Mouse (Mus musculus): ENCODE results near the gene Olfr1373. TPM values are rescaled to one million over a fixed set of nuclear protein-coding genes. Genes with fewer than 3 reads are reported as not detected.
"Not testable (repeated sequence)": the region's sequence is repeated elsewhere in the genome, so short reads cannot be mapped to it uniquely, and the experiment has no call there.

Gene Olfr1373
- polyA plus RNA-seq, 1 experiment = not detected

DNA sequence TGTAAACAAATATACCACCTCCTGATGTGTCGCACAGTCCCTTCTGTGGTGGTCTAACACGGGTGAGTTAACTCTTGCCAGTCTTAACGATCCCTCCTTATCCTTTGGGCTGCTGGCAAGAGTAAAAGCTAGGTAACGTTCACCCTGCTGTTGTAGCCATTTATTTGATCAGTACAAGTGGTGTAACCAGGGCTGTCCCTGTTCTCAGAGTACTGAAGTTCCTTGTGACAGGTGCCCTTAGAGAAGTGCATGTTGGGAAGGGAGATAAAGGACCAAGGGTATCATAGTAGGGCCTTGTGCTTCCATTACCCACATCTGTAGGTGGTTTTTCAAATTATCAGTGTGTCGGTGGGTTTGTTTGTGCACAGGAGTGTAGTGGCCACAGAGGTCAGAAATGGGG is 17.6 kb downstream of the Olfr1373 start:
- Histone ChIP-seq H3K27ac (ENCODE audit: insufficient read depth, low read length) (no peak overlapping the region), H3K9ac (ENCODE audit: low read depth, poor library complexity, severe bottlenecking) (no peak overlapping the region), H3K4me1 (ENCODE audit: control insufficient read depth, insufficient read depth, low read length) (no peaks in the 10 kb centered on the region), H3K4me3 (ENCODE audit: low read depth, low read length) (no peak overlapping the region), H3K9me3 (replicated peaks; ENCODE audit: control insufficient read depth, insufficient read depth, low read length, poor library complexity, severe bottlenecking) (no peaks in the 10 kb centered on the region), H3K36me3 (ENCODE audit: control insufficient read depth, insufficient read depth, low read length, poor library complexity, severe bottlenecking) (peaks cover 12% of the 10 kb centered on the region), H3K27me3 (ENCODE audit: control insufficient read depth, insufficient read depth, low read length, poor library complexity, severe bottlenecking) (no peaks in the 10 kb centered on the region)
- TF ChIP-seq POLR2A (IDR thresholded peaks at IDR 0.05; ENCODE audit: insufficient read depth, low read length) (no peak), CTCF (IDR thresholded peaks at IDR 0.05; ENCODE audit: low read depth, low read length) (no peak), EP300 (IDR thresholded peaks at IDR 0.05; ENCODE audit: insufficient read depth, low read depth, low read length) (no peak)

GRCm38 (mm10) chr11:52127169-52127568 is 18.2 kb downstream of the Olfr1373 start:
- no peaks in the 10 kb centered on the region for H3K27me3 ChIP-seq (ENCODE audit: control insufficient read depth, insufficient read depth, low read length, poor library complexity, severe bottlenecking)
- H3K4me3 ChIP-seq (ENCODE audit: low read depth, low read length) = no peak overlapping the region
- no peaks in the 10 kb centered on the region for H3K4me1 ChIP-seq (ENCODE audit: control insufficient read depth, insufficient read depth, low read length)
- TF ChIP-seq POLR2A (IDR thresholded peaks at IDR 0.05; ENCODE audit: insufficient read depth, low read length) (no peak), CTCF (IDR thresholded peaks at IDR 0.05; ENCODE audit: low read depth, low read length) (no peak), EP300 (IDR thresholded peaks at IDR 0.05; ENCODE audit: insufficient read depth, low read depth, low read length) (no peak)
- H3K9me3 ChIP-seq (replicated peaks; ENCODE audit: control insufficient read depth, insufficient read depth, low read length, poor library complexity, severe bottlenecking) = no peaks in the 10 kb centered on the region
- peaks cover 17% of the 10 kb centered on the region for H3K36me3 ChIP-seq (ENCODE audit: control insufficient read depth, insufficient read depth, low read length, poor library complexity, severe bottlenecking)
- no peak overlapping the region for H3K9ac ChIP-seq (ENCODE audit: low read depth, poor library complexity, severe bottlenecking)
- no peak overlapping the region for H3K27ac ChIP-seq (ENCODE audit: insufficient read depth, low read length)

GRCm38 (mm10) chr11:52124468-52124867 is 20.9 kb downstream of the Olfr1373 start:
- no peaks in the 10 kb centered on the region for H3K27me3 ChIP-seq (ENCODE audit: control insufficient read depth, insufficient read depth, low read length, poor library complexity, severe bottlenecking)
- no peaks in the 10 kb centered on the region for H3K9me3 ChIP-seq (replicated peaks; ENCODE audit: control insufficient read depth, insufficient read depth, low read length, poor library complexity, severe bottlenecking)
- peaks cover 42% of the 10 kb centered on the region for H3K36me3 ChIP-seq (ENCODE audit: control insufficient read depth, insufficient read depth, low read length, poor library complexity, severe bottlenecking)
- H3K4me3 ChIP-seq (ENCODE audit: low read depth, low read length) = no peak overlapping the region
- no peak for TF ChIP-seq EP300 (IDR thresholded peaks at IDR 0.05; ENCODE audit: insufficient read depth, low read depth, low read length)
- no peak for TF ChIP-seq POLR2A (IDR thresholded peaks at IDR 0.05; ENCODE audit: insufficient read depth, low read length)
- TF ChIP-seq CTCF (IDR thresholded peaks at IDR 0.05; ENCODE audit: low read depth, low read length) = no peak
- H3K27ac ChIP-seq (ENCODE audit: insufficient read depth, low read length) = no peak overlapping the region
- H3K9ac ChIP-seq (ENCODE audit: low read depth, poor library complexity, severe bottlenecking) = no peak overlapping the region
- no peaks in the 10 kb centered on the region for H3K4me1 ChIP-seq (ENCODE audit: control insufficient read depth, insufficient read depth, low read length)

- Histone ChIP-seq H3K9me3 (replicated peaks; ENCODE audit: control insufficient read depth, insufficient read depth, low read length, poor library complexity, severe bottlenecking) (no peaks in the 10 kb centered on the region), H3K27me3 (ENCODE audit: control insufficient read depth, insufficient read depth, low read length, poor library complexity, severe bottlenecking) (no peaks in the 10 kb centered on the region), H3K27ac (ENCODE audit: insufficient read depth, low read length) (no peak overlapping the region), H3K36me3 (ENCODE audit: control insufficient read depth, insufficient read depth, low read length, poor library complexity, severe bottlenecking) (peaks cover 66% of the 10 kb centered on the region), H3K4me3 (ENCODE audit: low read depth, low read length) (no peak overlapping the region), H3K9ac (ENCODE audit: low read depth, poor library complexity, severe bottlenecking) (no peak overlapping the region), H3K4me1 (ENCODE audit: control insufficient read depth, insufficient read depth, low read length) (no peaks in the 10 kb centered on the region)
- TF ChIP-seq EP300 (IDR thresholded peaks at IDR 0.05; ENCODE audit: insufficient read depth, low read depth, low read length) (no peak), POLR2A (IDR thresholded peaks at IDR 0.05; ENCODE audit: insufficient read depth, low read length) (no peak), CTCF (IDR thresholded peaks at IDR 0.05; ENCODE audit: low read depth, low read length) (no peak)
Measured at GRCm38 (mm10) chr11:52122045-52122444, 23.3 kb downstream of the Olfr1373 start.

- not testable (repeated sequence) for H3K27me3 ChIP-seq (ENCODE audit: control insufficient read depth, insufficient read depth, low read length, poor library complexity, severe bottlenecking); H3K4me1 ChIP-seq (ENCODE audit: control insufficient read depth, insufficient read depth, low read length); H3K27ac ChIP-seq (ENCODE audit: insufficient read depth, low read length); H3K9me3 ChIP-seq (replicated peaks; ENCODE audit: control insufficient read depth, insufficient read depth, low read length, poor library complexity, severe bottlenecking); H3K9ac ChIP-seq (ENCODE audit: low read depth, poor library complexity, severe bottlenecking); H3K4me3 ChIP-seq (ENCODE audit: low read depth, low read length)
- peaks cover 73% of the 10 kb centered on the region for H3K36me3 ChIP-seq (ENCODE audit: control insufficient read depth, insufficient read depth, low read length, poor library complexity, severe bottlenecking)
Measured at GRCm38 (mm10) chr11:52120415-52120814, 24.9 kb downstream of the Olfr1373 start.

DNA sequence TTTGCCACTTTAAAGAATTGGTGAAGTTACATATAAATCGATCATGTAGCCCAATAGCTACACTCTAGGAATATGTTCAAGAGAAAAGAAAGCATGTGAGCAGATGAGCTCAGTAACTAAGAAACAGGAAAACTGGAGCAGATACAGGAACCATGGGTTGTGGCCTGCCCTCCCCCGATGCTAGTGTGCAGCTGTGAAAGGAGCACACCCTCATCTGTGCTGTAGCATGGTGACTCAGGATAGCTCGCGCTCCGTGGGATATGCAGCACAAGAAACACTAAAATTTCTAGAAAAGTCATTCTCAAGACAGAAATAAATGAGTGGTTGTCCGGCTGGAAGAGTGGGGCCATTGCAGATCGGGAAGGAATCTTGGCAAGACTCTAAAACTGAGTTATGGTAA is 28.2 kb downstream of the Olfr1373 start:
- no peaks in the 10 kb centered on the region for H3K4me1 ChIP-seq (ENCODE audit: control insufficient read depth, insufficient read depth, low read length)
- H3K36me3 ChIP-seq (ENCODE audit: control insufficient read depth, insufficient read depth, low read length, poor library complexity, severe bottlenecking) = peaks cover 84% of the 10 kb centered on the region
- H3K9ac ChIP-seq (ENCODE audit: low read depth, poor library complexity, severe bottlenecking) = no peak overlapping the region
- H3K4me3 ChIP-seq (ENCODE audit: low read depth, low read length) = no peak overlapping the region
- TF ChIP-seq EP300 (IDR thresholded peaks at IDR 0.05; ENCODE audit: insufficient read depth, low read depth, low read length) (no peak), POLR2A (IDR thresholded peaks at IDR 0.05; ENCODE audit: insufficient read depth, low read length) (no peak), CTCF (IDR thresholded peaks at IDR 0.05; ENCODE audit: low read depth, low read length) (no peak)
- H3K27me3 ChIP-seq (ENCODE audit: control insufficient read depth, insufficient read depth, low read length, poor library complexity, severe bottlenecking) = no peaks in the 10 kb centered on the region
- H3K9me3 ChIP-seq (replicated peaks; ENCODE audit: control insufficient read depth, insufficient read depth, low read length, poor library complexity, severe bottlenecking) = no peaks in the 10 kb centered on the region
- H3K27ac ChIP-seq (ENCODE audit: insufficient read depth, low read length) = no peak overlapping the region

DNA sequence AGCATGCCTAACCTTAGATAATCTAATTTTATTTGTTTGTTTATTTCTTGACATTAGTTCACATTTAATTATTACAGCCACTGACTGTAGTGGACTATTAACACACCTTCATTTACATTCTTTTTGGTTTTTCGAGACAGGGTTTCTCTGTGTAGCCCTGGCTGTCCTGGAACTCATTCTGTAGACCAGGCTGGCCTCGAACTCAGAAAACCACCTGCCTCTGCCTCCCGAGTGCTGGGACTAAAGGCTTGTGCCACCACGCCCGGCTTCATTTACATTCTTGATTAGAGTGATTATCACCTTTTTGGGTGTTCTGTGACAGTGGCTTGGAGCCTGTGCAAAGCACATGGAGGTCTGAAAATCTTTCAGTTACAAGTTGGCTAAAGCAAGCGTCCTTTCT is 29.2 kb downstream of the Olfr1373 start:
- not testable (repeated sequence) for H3K27me3 ChIP-seq (ENCODE audit: control insufficient read depth, insufficient read depth, low read length, poor library complexity, severe bottlenecking); H3K27ac ChIP-seq (ENCODE audit: insufficient read depth, low read length)

More for the DNA sequence above, 29.2 kb downstream of the Olfr1373 start:
- H3K36me3 ChIP-seq (ENCODE audit: control insufficient read depth, insufficient read depth, low read length, poor library complexity, severe bottlenecking) = peaks cover 76% of the 10 kb centered on the region
- H3K9ac ChIP-seq (ENCODE audit: low read depth, poor library complexity, severe bottlenecking); H3K4me3 ChIP-seq (ENCODE audit: low read depth, low read length); H3K9me3 ChIP-seq (replicated peaks; ENCODE audit: control insufficient read depth, insufficient read depth, low read length, poor library complexity, severe bottlenecking); H3K4me1 ChIP-seq (ENCODE audit: control insufficient read depth, insufficient read depth, low read length): not testable (repeated sequence)

Data from ES-Bruce4 (cell line).